In the genomic region with DNA sequence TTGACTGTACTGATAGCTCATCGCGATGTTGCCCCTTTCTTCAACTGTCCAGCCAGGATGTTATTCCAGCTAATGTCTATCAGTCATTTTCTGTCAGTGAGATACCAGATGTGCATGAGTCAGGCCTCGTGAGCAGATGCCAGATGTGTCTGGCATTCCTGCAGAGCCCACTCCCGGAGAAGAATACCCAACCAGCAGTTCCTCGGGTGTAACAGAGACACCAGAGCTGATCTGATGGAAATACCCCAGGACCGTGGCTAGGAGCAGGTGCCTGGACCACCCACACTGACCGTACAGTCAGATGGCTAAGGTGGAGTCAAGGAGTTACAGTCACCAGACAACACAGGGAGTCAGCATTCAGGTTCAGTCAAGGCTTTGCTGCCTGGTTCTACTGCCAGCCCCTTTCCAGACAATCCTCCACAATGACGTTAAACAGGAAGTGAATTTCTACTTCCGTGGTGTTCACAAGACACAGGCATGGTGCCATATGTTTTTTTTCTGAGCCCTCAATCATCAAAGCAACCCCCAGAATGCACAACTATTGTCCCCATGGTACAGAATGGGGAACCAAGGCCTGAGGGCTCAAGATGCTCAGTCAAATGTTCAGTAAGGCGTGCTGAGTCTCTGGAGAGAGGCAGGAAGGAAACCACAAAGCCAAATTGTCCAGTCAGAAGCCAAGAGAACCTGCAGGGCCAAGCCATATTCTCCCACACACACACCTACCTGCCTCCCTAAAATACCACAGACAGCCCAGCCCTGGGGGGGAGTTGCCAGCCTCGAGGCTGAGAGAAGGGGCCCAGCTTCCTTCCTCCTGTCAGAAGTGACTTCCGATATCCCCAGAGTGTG, we compare ENCODE assay signal across 9 mouse cellular contexts.
A peak's percentile ranks its signal among the peaks of the same experiment; 100 is the strongest.
DNase-seq lines count a peak whose midpoint lies in the region; ATAC-seq lines count a peak whose summit lies in the region.
"Had no signal": no experiment of that assay in that cellular context is flagged by ENCODE, and none has a peak within 500 bp of the region (broad histone marks: within the 10 kb centered on the region; RNA-seq: fewer than 3 reads in every experiment).

No protein-coding gene starts in this region.

- peak; percentile 45 for DNase-seq in embryo, embryonic 10 days (ENCODE audit: low spot score)
- DNase-seq in embryo, embryonic 9.5 days (ENCODE audit: extremely low spot score), result no peak
- peak; percentile 52 for DNase-seq in 3134 (ENCODE audit: extremely low read depth, insufficient read length, low spot score)
- peak; percentile 72 for DNase-seq in mesoderm, embryonic 11.5 days (ENCODE audit: low read depth, low spot score)
- DNase-seq in right cerebral cortex, adult 2 months (ENCODE audit: low spot score in 2 of 2), result no peak
- no peak for DNase-seq in left cerebral cortex, adult 8-10 months (ENCODE audit: low spot score in 2 of 2)
- DNase-seq in heart, adult 9 months (ENCODE audit: low spot score in 2 of 2), result no peak

- no peak overlapping the region for H3K4me3 ChIP-seq in embryonic facial prominence, embryonic 15.5 days (replicated peaks)
- H3K4me3 ChIP-seq: erythroblast, embryonic 14.5 days had no signal

- no peak overlapping the region for H3K9ac ChIP-seq in embryonic facial prominence, embryonic 15.5 days

- no peaks in the 10 kb centered on the region for H3K27me3 ChIP-seq in embryonic facial prominence, embryonic 15.5 days

- peaks cover 47% of the 10 kb centered on the region for H3K4me1 ChIP-seq in embryonic facial prominence, embryonic 15.5 days

- peak overlapping the region; percentile 49; the same call in 1 of the 2 replicates for H3K27ac ChIP-seq in embryonic facial prominence, embryonic 15.5 days (replicated peaks)

- WGBS in embryonic facial prominence, embryonic 15.5 days, result 33% methylated on average over 12 of the region's 12 CpGs

- H3K36me3 ChIP-seq in embryonic facial prominence, embryonic 15.5 days, result no peaks in the 10 kb centered on the region

- no peak for ATAC-seq in embryonic facial prominence, embryonic 15.5 days (ENCODE audit: insufficient number of reproducible peaks, low FRiP score, low TSS enrichment, low read depth)

- H3K4me2 ChIP-seq in embryonic facial prominence, embryonic 15.5 days (replicated peaks), result no peak overlapping the region

- H3K9me3 ChIP-seq in embryonic facial prominence, embryonic 15.5 days (replicated peaks), result no peaks in the 10 kb centered on the region

Comparison
In these comparisons a context has a peak if more than half of its experiments do, and no peak if none do; other contexts are left out.
1. DNase-seq: peak in embryo, embryonic 10 days (single experiment), 3134 (single experiment) and mesoderm, embryonic 11.5 days (single experiment); none in embryo, embryonic 9.5 days (single experiment), right cerebral cortex, adult 2 months (0 of 2), left cerebral cortex, adult 8-10 months (0 of 2) and heart, adult 9 months (0 of 2).